In the genomic region with DNA sequence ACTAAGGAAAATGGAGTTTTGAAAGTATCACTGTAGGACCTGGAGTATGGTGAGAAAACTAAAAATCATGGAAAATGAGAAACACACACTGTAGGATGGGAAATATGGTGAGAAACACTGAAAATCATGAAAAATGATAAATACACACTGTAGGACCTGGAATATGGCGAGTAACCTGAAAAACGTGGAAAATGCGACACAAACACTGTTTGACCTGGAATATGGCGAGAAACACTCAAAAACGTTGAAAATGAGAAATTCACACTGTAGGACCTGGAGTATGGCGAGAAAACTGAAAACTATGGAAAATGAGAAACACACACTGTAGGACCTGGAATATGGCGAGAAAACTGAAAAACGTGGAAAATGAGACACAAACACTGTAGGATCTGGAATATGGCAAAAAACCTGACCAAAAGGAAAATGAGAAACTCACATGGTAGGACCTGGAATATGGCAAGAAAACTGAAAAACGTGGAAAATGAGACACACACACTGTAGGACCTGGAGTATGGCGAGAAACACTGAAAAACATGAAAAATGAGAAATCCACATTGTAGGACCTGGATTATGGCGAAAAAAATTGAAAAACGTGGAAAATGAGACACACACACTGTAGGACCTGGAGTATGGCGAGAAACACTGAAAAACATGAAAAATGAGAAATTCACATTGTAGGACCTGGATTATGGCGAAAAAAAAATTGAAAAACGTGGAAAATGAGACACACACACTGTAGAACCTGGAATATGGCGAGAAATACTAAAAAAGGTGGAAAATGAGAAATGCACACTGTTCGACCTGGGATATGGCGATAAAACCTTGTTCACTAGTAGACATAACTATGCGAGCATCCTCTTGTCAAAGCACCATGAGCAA, we compare ENCODE assay signal across 8 mouse cellular contexts.
DNase-seq lines count a peak whose midpoint lies in the region; ATAC-seq lines count a peak whose summit lies in the region.

No protein-coding gene starts in this region.

- no peak overlapping the region for H3K4me2 ChIP-seq in midbrain, embryonic 16.5 days (ENCODE audit: low read length)

- ATAC-seq in cerebellum, adult (ENCODE audit: insufficient number of reproducible peaks, low FRiP score, low TSS enrichment): peak; percentile 95
- ATAC-seq in midbrain, embryonic 16.5 days: peak; percentile 93

- H3K27ac ChIP-seq in midbrain, embryonic 16.5 days (ENCODE audit: low read length): no peak overlapping the region

- no peaks in the 10 kb centered on the region for H3K27me3 ChIP-seq in midbrain, embryonic 16.5 days (ENCODE audit: control insufficient read depth, insufficient read depth, low read depth, low read length)

- 73% methylated on average over 19 of the region's 19 CpGs for WGBS in midbrain, embryonic 16.5 days

- no peak overlapping the region for H3K9ac ChIP-seq in midbrain, embryonic 16.5 days (ENCODE audit: low read depth, low read length)

- no peak overlapping the region for H3K4me3 ChIP-seq in midbrain, embryonic 16.5 days (ENCODE audit: low read depth, low read length)

- H3K9me3 ChIP-seq in midbrain, embryonic 16.5 days (replicated peaks; ENCODE audit: control insufficient read depth, low read length, poor library complexity, severe bottlenecking): peaks cover 9% of the 10 kb centered on the region

- H3K36me3 ChIP-seq in midbrain, embryonic 16.5 days (ENCODE audit: control insufficient read depth, insufficient read depth, low read length): 0 out of 2 replicates have a peak, but pooled peaks cover 2% of the 10 kb centered on the region

- H3K4me1 ChIP-seq in midbrain, embryonic 16.5 days (ENCODE audit: control insufficient read depth, insufficient read depth, low read length): no peaks in the 10 kb centered on the region

- no peak for DNase-seq in cerebellum, adult 11-12 months
- DNase-seq in 3T3-L1 (ENCODE audit: low read depth, low spot score): peak; percentile 26
- peak; percentile 36 for DNase-seq in embryo, embryonic 11.5 days (ENCODE audit: low read depth, low spot score)
- DNase-seq in induced T-regulatory cell, adult 2 months (ENCODE audit: low read depth): peak; percentile 21
- DNase-seq in layer of hippocampus, postnatal 25 days (ENCODE audit: extremely low spot score in 1 of 2, low spot score in 1 of 2): no peak
- DNase-seq in layer of hippocampus, adult 11-12 months (ENCODE audit: low spot score): no peak

Comparison
In these comparisons a context has a peak if more than half of its experiments do, and no peak if none do; other contexts are left out.
1. DNase-seq: peak in 3T3-L1 (single experiment), embryo, embryonic 11.5 days (single experiment) and induced T-regulatory cell, adult 2 months (single experiment); none in cerebellum, adult 11-12 months (single experiment), layer of hippocampus, postnatal 25 days (0 of 2) and layer of hippocampus, adult 11-12 months (single experiment).